Mouse (Mus musculus): ENCODE results near the gene Cct5. TPM values are rescaled to one million over a fixed set of nuclear protein-coding genes. Genes with fewer than 3 reads are reported as not detected.

Gene Cct5
- polyA plus RNA-seq (2014; fragmentation: Nextera tagmentation; extraction: Ambion mirVana): 725 and 743 TPM in 2 replicates

DNA sequence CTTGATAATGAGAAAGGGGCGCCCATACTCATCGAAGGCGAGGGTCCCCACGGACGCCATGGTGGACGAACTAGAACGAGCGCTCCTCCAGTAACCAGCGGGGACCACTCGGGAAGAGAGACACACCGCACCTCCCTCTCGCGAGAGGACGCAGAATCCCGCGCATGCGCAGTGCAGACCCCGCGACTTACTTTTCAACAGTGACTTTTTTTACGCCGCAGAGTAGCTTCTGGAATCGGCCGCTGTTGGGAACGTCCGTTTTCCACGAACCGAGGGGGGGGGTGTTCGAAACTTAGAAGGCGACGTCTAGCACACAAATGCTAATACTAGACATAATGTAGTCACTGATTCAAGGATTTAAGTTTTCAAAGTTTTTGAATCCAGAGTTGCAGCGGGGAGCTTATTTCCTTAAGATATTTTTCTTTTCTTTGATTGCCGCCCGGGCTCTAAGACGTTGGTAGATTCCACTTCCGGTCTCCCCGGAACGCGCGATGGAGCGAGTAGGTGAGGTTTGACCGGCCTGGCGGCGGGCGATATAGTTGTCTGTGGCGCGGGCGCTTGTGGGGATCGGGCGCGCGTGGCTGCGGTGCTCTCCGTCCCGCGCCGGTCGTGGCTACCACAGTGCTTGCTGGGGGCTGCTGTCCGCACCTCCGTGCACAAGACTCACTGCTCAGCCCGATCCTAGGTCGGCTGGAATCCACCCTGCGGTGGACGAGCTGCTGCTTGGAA is at the start of gene Cct5, which contains the start of gene Fam173b:
Gene Cct5 (minus strand): TSS at position 159 of the 729 bp plus-strand sequence.
Gene Fam173b (plus strand): TSS at position 207 of the 729 bp plus-strand sequence.
- DNase-seq (ENCODE audit: low spot score) (peak; percentile 100), ATAC-seq (ENCODE audit: insufficient number of reproducible peaks, low FRiP score, low TSS enrichment, low read depth) (peak; percentile 91)
- peak within 1 kb of the TSS; percentile 97 for H3K9ac ChIP-seq (ENCODE audit: low read length)
- H3K4me2 ChIP-seq (ENCODE audit: low read depth, severe bottlenecking): peak within 1 kb of the TSS; percentile 81
- no peaks in the 10 kb centered on the region for H3K36me3 ChIP-seq (ENCODE audit: control insufficient read depth, insufficient read depth, low read length)
- WGBS: under 1% methylated on average over 63 of the region's 63 CpGs
- H3K27ac ChIP-seq (replicated peaks; ENCODE audit: low read depth, low read length): peak within 1 kb of the TSS; percentile 88
- H3K4me1 ChIP-seq (ENCODE audit: control insufficient read depth, insufficient read depth, low read length): peaks cover 8% of the 10 kb centered on the region
- H3K4me3 ChIP-seq (ENCODE audit: low read depth, low read length): peak within 1 kb of the TSS; percentile 96
- H3K9me3 ChIP-seq (ENCODE audit: control insufficient read depth, low read length): no peaks in the 10 kb centered on the region
- H3K27me3 ChIP-seq (ENCODE audit: control insufficient read depth, insufficient read depth, low read length): no peaks in the 10 kb centered on the region

DNA sequence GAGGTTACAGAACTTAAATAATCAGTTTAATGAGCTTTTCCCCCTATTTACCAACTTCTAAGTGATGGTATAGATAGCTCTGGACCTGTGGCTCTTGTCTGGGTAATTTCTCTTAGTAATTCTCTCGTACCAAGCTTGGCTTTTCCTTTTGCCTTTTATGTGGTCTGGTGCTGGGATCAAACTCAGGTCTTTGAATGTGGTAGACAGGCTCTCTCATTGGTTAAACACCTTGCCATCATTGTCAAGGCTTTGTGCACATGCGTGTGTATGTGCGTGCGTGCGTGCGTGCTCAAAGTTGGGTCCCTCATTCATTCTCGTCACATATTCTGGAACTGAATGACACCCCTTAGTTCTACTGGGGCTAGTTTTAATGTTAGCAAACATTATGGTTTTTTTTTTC is 49.2 kb upstream of the Cct5 start:
- no peaks in the 10 kb centered on the region for H3K27me3 ChIP-seq (ENCODE audit: control insufficient read depth, insufficient read depth, low read length)
- H3K36me3 ChIP-seq (ENCODE audit: control insufficient read depth, insufficient read depth, low read length): no peaks in the 10 kb centered on the region
- 92% methylated on average over 7 of the region's 7 CpGs for WGBS
- ATAC-seq (ENCODE audit: insufficient number of reproducible peaks, low FRiP score, low TSS enrichment, low read depth): no peak
- H3K4me3 ChIP-seq (ENCODE audit: low read depth, low read length): no peak overlapping the region
- H3K9ac ChIP-seq (ENCODE audit: low read length): no peak overlapping the region
- no peaks in the 10 kb centered on the region for H3K4me1 ChIP-seq (ENCODE audit: control insufficient read depth, insufficient read depth, low read length)
- H3K9me3 ChIP-seq (ENCODE audit: control insufficient read depth, low read length): no peaks in the 10 kb centered on the region
- DNase-seq (ENCODE audit: low spot score): no peak
- no peak overlapping the region for H3K27ac ChIP-seq (replicated peaks; ENCODE audit: low read depth, low read length)
- H3K4me2 ChIP-seq (ENCODE audit: low read depth, severe bottlenecking): no peak overlapping the region

- no peak for ATAC-seq (ENCODE audit: insufficient number of reproducible peaks, low FRiP score, low TSS enrichment, low read depth)
- H3K4me2 ChIP-seq (ENCODE audit: low read depth, severe bottlenecking): no peak overlapping the region
- no peak overlapping the region for H3K27ac ChIP-seq (replicated peaks; ENCODE audit: low read depth, low read length)
- DNase-seq (ENCODE audit: low spot score): no peak
- no peaks in the 10 kb centered on the region for H3K4me1 ChIP-seq (ENCODE audit: control insufficient read depth, insufficient read depth, low read length)
- H3K9ac ChIP-seq (ENCODE audit: low read length): no peak overlapping the region
- no peak overlapping the region for H3K4me3 ChIP-seq (ENCODE audit: low read depth, low read length)
- 93% methylated on average over 12 of the region's 12 CpGs for WGBS
- no peaks in the 10 kb centered on the region for H3K9me3 ChIP-seq (ENCODE audit: control insufficient read depth, low read length)
- H3K27me3 ChIP-seq (ENCODE audit: control insufficient read depth, insufficient read depth, low read length): no peaks in the 10 kb centered on the region
- H3K36me3 ChIP-seq (ENCODE audit: control insufficient read depth, insufficient read depth, low read length): no peaks in the 10 kb centered on the region
Measured at GRCm38 (mm10) chr15:31649691-31650090, 48.1 kb upstream of the Cct5 start.

DNA sequence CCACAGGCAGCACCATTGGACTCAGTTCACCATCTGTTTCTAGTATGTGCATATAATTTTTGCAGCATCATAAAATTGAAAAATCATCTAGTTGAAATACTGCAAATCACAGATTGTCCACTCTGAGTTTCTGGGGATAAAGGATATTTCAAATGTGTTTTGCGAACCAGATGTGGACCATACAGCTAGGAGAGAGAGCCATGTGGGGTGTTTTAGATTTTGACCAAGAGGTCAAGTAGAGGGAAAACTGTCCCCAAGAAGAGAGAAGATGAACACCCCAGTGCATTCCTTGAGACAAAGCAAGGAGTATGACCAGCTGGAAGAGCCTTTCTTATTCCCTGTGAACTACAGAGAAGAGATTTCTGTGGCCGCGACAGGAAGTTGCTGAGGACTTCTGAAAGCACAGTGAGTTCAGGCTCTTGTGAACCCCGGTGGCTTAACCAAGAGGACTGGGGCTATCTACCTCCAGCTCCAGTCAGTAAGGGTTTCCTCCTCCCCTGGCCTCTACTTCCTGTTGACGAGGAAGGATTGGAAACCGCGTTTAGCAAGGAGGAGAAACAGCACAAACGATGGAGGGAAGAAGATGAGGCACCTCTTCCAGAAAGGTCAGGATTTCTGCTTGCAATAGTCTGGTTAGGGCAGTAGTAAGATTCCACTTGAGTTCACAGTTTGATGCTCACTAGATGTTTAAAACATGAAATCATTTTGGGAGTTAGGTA is 46.4 kb upstream of the Cct5 start:
- Histone ChIP-seq H3K4me2 (ENCODE audit: low read depth, severe bottlenecking) (no peak overlapping the region), H3K36me3 (ENCODE audit: control insufficient read depth, insufficient read depth, low read length) (no peaks in the 10 kb centered on the region), H3K27ac (replicated peaks; ENCODE audit: low read depth, low read length) (no peak overlapping the region), H3K9ac (ENCODE audit: low read length) (no peak overlapping the region), H3K27me3 (ENCODE audit: control insufficient read depth, insufficient read depth, low read length) (no peaks in the 10 kb centered on the region), H3K4me3 (ENCODE audit: low read depth, low read length) (no peak overlapping the region), H3K4me1 (ENCODE audit: control insufficient read depth, insufficient read depth, low read length) (no peaks in the 10 kb centered on the region), H3K9me3 (ENCODE audit: control insufficient read depth, low read length) (no peaks in the 10 kb centered on the region)
- ATAC-seq (ENCODE audit: insufficient number of reproducible peaks, low FRiP score, low TSS enrichment, low read depth) (no peak), DNase-seq (ENCODE audit: low spot score) (no peak)
- WGBS: 76% methylated on average over 8 of the region's 8 CpGs

DNA sequence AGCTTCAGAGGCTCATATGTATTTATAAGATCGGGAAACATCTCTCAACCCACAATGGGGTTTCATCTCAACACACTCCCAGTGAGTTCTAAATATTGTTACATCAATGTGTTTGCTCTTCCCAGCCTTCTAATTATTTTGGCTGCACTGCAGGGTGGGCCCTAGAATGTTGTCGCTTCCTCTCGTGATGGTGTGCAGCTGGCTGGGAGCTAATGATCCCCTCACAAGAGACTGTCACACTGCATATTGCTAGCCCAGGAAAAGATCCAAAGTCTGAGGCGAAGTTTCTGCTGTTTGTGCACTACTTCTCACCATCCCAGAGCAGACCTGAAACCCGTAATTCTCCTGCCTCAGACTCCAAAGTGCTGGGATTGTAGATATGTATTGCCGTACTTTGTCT is 45.6 kb upstream of the Cct5 start:
- H3K36me3 ChIP-seq (ENCODE audit: control insufficient read depth, insufficient read depth, low read length): no peaks in the 10 kb centered on the region
- no peaks in the 10 kb centered on the region for H3K27me3 ChIP-seq (ENCODE audit: control insufficient read depth, insufficient read depth, low read length)
- H3K4me3 ChIP-seq (ENCODE audit: low read depth, low read length): no peak overlapping the region
- ATAC-seq (ENCODE audit: insufficient number of reproducible peaks, low FRiP score, low TSS enrichment, low read depth) (no peak), DNase-seq (ENCODE audit: low spot score) (no peak)
- WGBS: 86% methylated on average over 6 of the region's 6 CpGs
- H3K9me3 ChIP-seq (ENCODE audit: control insufficient read depth, low read length): no peaks in the 10 kb centered on the region
- no peak overlapping the region for H3K4me2 ChIP-seq (ENCODE audit: low read depth, severe bottlenecking)
- H3K9ac ChIP-seq (ENCODE audit: low read length): no peak overlapping the region
- H3K27ac ChIP-seq (replicated peaks; ENCODE audit: low read depth, low read length): no peak overlapping the region
- no peaks in the 10 kb centered on the region for H3K4me1 ChIP-seq (ENCODE audit: control insufficient read depth, insufficient read depth, low read length)

DNA sequence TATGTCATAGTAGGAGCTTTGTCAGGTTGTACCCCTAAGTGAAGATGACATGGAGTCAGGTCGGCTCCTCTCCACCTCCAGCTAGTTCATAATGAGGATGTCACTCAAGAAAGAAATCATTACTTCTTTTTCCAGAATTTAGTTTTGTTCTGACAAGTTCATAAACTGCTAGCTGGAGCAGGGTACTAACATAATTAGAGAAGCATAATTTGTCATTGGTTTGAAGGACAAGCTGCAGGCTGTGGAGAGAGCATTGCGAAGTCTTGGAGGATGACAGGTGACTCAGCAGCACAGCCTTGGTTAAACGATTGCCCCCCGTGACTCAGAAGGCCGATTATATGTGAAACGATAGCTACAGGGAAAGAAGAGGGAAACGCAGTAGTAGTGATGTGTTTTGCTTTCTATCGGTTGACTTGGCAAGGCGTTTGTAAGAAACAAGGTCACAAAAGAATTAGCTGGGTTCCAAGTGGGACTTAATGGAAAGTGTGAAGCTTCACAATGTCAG is 34.5 kb upstream of the Cct5 start:
- no peak for DNase-seq (ENCODE audit: low spot score)
- Histone ChIP-seq H3K9ac (ENCODE audit: low read length) (no peak overlapping the region), H3K9me3 (ENCODE audit: control insufficient read depth, low read length) (no peaks in the 10 kb centered on the region), H3K4me2 (ENCODE audit: low read depth, severe bottlenecking) (no peak overlapping the region), H3K27ac (replicated peaks; ENCODE audit: low read depth, low read length) (no peak overlapping the region), H3K36me3 (ENCODE audit: control insufficient read depth, insufficient read depth, low read length) (no peaks in the 10 kb centered on the region), H3K4me1 (ENCODE audit: control insufficient read depth, insufficient read depth, low read length) (no peaks in the 10 kb centered on the region), H3K4me3 (ENCODE audit: low read depth, low read length) (no peak overlapping the region), H3K27me3 (ENCODE audit: control insufficient read depth, insufficient read depth, low read length) (no peaks in the 10 kb centered on the region)
- no peak for ATAC-seq (ENCODE audit: insufficient number of reproducible peaks, low FRiP score, low TSS enrichment, low read depth)
- WGBS: 82% methylated on average over 9 of the region's 9 CpGs

- Histone ChIP-seq H3K9ac (ENCODE audit: low read length) (no peak overlapping the region), H3K36me3 (ENCODE audit: control insufficient read depth, insufficient read depth, low read length) (no peaks in the 10 kb centered on the region), H3K4me3 (ENCODE audit: low read depth, low read length) (no peak overlapping the region), H3K4me1 (ENCODE audit: control insufficient read depth, insufficient read depth, low read length) (no peaks in the 10 kb centered on the region), H3K9me3 (ENCODE audit: control insufficient read depth, low read length) (no peaks in the 10 kb centered on the region), H3K4me2 (ENCODE audit: low read depth, severe bottlenecking) (no peak overlapping the region), H3K27me3 (ENCODE audit: control insufficient read depth, insufficient read depth, low read length) (no peaks in the 10 kb centered on the region), H3K27ac (replicated peaks; ENCODE audit: low read depth, low read length) (no peak overlapping the region)
- no peak for ATAC-seq (ENCODE audit: insufficient number of reproducible peaks, low FRiP score, low TSS enrichment, low read depth)
- no peak for DNase-seq (ENCODE audit: low spot score)
- 86% methylated on average over 6 of the region's 6 CpGs for WGBS
Measured at GRCm38 (mm10) chr15:31634582-31634981, 33.0 kb upstream of the Cct5 start.

DNA sequence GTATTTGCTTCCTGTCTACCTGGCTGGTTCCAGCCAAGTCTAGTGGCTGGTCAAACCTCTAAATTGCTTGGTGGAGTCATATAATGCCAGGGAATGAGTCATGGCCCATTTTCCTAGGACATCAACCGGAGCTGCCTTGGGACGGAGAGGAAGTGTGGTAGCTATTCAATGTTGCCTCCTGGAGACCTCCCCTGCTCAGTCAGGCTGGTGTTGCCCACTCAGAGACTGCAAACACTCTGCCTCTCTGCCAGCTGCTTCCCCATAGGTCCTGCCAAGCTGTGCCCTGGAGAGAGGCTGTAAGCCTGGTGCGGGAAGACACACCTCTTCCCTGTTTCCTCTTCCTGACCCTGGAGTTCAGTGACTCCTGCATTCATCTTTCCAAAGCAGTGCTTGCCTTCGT is 30.9 kb upstream of the Cct5 start:
- no peak overlapping the region for H3K9ac ChIP-seq (ENCODE audit: low read length)
- no peak overlapping the region for H3K4me3 ChIP-seq (ENCODE audit: low read depth, low read length)
- no peaks in the 10 kb centered on the region for H3K9me3 ChIP-seq (ENCODE audit: control insufficient read depth, low read length)
- no peak overlapping the region for H3K27ac ChIP-seq (replicated peaks; ENCODE audit: low read depth, low read length)
- 79% methylated on average over 4 of the region's 4 CpGs for WGBS
- no peaks in the 10 kb centered on the region for H3K36me3 ChIP-seq (ENCODE audit: control insufficient read depth, insufficient read depth, low read length)
- H3K27me3 ChIP-seq (ENCODE audit: control insufficient read depth, insufficient read depth, low read length): no peaks in the 10 kb centered on the region
- H3K4me2 ChIP-seq (ENCODE audit: low read depth, severe bottlenecking): no peak overlapping the region
- no peak for ATAC-seq (ENCODE audit: insufficient number of reproducible peaks, low FRiP score, low TSS enrichment, low read depth)
- H3K4me1 ChIP-seq (ENCODE audit: control insufficient read depth, insufficient read depth, low read length): 0 out of 2 replicates have a peak, but pooled peaks cover 3% of the 10 kb centered on the region
- DNase-seq (ENCODE audit: low spot score): no peak

Data from limb, embryonic 11.5 days (tissue).